Mouse (Mus musculus) limb, embryonic 15.5 days (tissue): ENCODE data around the gene Thap3. TPM values are rescaled to one million over a fixed set of nuclear protein-coding genes. Genes with fewer than 3 reads are reported as not detected.
"Not testable (repeated sequence)": the region's sequence is repeated elsewhere in the genome, so short reads cannot be mapped to it uniquely, and the experiment has no call there.

Experiments
- ATAC-seq: fragments of 200-750 bp; cut with Nextera tagmentation; 2 replicates; pipeline ENCODE4 v1.8.0; 2017; ENCODE audit warnings: low read depth, moderate TSS enrichment; ENCODE audit not compliant: insufficient number of reproducible peaks, low FRiP score, low TSS enrichment
- H3K27ac ChIP-seq: fragments of 300-500 bp; sonication (generic); 2 replicates; pipeline ENCODE4 v1.5.1; 2015; ENCODE audit warnings: moderate library complexity, mild to moderate bottlenecking, inconsistent platforms
- H3K27me3 ChIP-seq: fragments of 300-500 bp; sonication (generic); 2 replicates; pipeline ENCODE4 v1.6.1; 2015; ENCODE audit warnings: inconsistent platforms
- H3K36me3 ChIP-seq: fragments of 300-500 bp; sonication (generic); 2 replicates; pipeline ENCODE4 v1.6.1; 2015; ENCODE audit warnings: inconsistent platforms
- H3K4me1 ChIP-seq: fragments of 300-500 bp; sonication (generic); 2 replicates; pipeline ENCODE4 v1.6.1; 2015; ENCODE audit warnings: inconsistent platforms
- H3K4me2 ChIP-seq: fragments of 300-500 bp; sonication (generic); 2 replicates; pipeline ENCODE4 v1.6.1; 2015; ENCODE audit warnings: mild to moderate bottlenecking, inconsistent platforms
- H3K4me3 ChIP-seq: fragments of 300-500 bp; sonication (generic); 2 replicates; pipeline ENCODE4 v1.5.1; 2015; ENCODE audit warnings: mild to moderate bottlenecking, inconsistent platforms
- H3K9ac ChIP-seq: fragments of 300-500 bp; sonication (generic); 2 replicates; pipeline ENCODE4 v1.6.1; 2015; ENCODE audit warnings: inconsistent platforms
- H3K9me3 ChIP-seq: fragments of 300-500 bp; sonication (generic); 2 replicates; pipeline ENCODE4 v1.6.1; 2016; ENCODE audit warnings: inconsistent platforms
- WGBS: fragments of 180-500 bp; shearing (Covaris S2); methylation state at CpG from one replicate; pipeline ENCODE4 v1.1.7; 2015; 5-methylcytosine and 5-hydroxymethylcytosine counted together
- polyA plus RNA-seq: library from polyadenylated mRNA; unstranded; fragments of >200 nt; fragmentation: Nextera tagmentation; extraction: Ambion mirVana; gene quantifications from 2 replicates; pipeline ENCODE4 v1.2.1, GENCODE M21; 2015

Gene Thap3
- polyA plus RNA-seq = 45.6 and 50.9 TPM in 2 replicates

- Histone ChIP-seq H3K4me1 (peaks cover 47% of the 10 kb centered on the region), H3K27ac (peak within 1 kb of the TSS; percentile 90)
Measured at GRCm38 (mm10) chr4:151988342-151989109, at the start of gene Thap3. Thap3 (minus strand) TSS chr4:151988997.

GRCm38 (mm10) chr4:152038225-152038984 is 49.6 kb upstream of the Thap3 start, which contains the start of gene Tas1r1:
Tas1r1 (minus strand) TSS chr4:152038568.
- Histone ChIP-seq H3K4me2 (peak within 1 kb of the TSS; percentile 88), H3K27me3 (no peaks in the 10 kb centered on the region), H3K4me1 (peaks cover 21% of the 10 kb centered on the region), H3K4me3 (peak within 1 kb of the TSS; percentile 100), H3K36me3 (peaks cover 25% of the 10 kb centered on the region), H3K27ac (peak within 1 kb of the TSS; percentile 43), H3K9ac (peak within 1 kb of the TSS; percentile 96), H3K9me3 (no peaks in the 10 kb centered on the region)
- ATAC-seq = peak; percentile 25; the same call in 1 of the 2 replicates
- WGBS = 36% methylated on average over 10 of the region's 10 CpGs

More at GRCm38 (mm10) chr4:151988342-151989109, at the start of gene Thap3:
- Histone ChIP-seq H3K27me3 (no peaks in the 10 kb centered on the region), H3K9me3 (no peaks in the 10 kb centered on the region), H3K36me3 (peaks cover 47% of the 10 kb centered on the region), H3K4me3 (peak within 1 kb of the TSS; percentile 86), H3K4me2 (peak within 1 kb of the TSS; percentile 70), H3K9ac (peak within 1 kb of the TSS; percentile 91)
- WGBS = under 1% methylated on average over 54 of the region's 54 CpGs
- peak; percentile 65 for ATAC-seq

- H3K9ac ChIP-seq, H3K9me3 ChIP-seq, H3K27me3 ChIP-seq, H3K4me3 ChIP-seq, H3K27ac ChIP-seq, H3K36me3 ChIP-seq, ATAC-seq, H3K4me2 ChIP-seq: not testable (repeated sequence)
- H3K4me1 ChIP-seq = peaks cover 21% of the 10 kb centered on the region
- WGBS = 91% methylated on average over 6 of the region's 6 CpGs
Measured at GRCm38 (mm10) chr4:152036464-152036863, 47.7 kb upstream of the Thap3 start.

- 87% methylated on average over 13 of the region's 13 CpGs for WGBS
- Histone ChIP-seq H3K4me1 (peaks cover 19% of the 10 kb centered on the region), H3K4me3 (no peak overlapping the region), H3K27me3 (no peaks in the 10 kb centered on the region), H3K36me3 (no peaks in the 10 kb centered on the region), H3K9ac (no peak overlapping the region), H3K4me2 (no peak overlapping the region), H3K27ac (no peak overlapping the region), H3K9me3 (no peaks in the 10 kb centered on the region)
- ATAC-seq = no peak
Measured at GRCm38 (mm10) chr4:152032922-152033321, 44.1 kb upstream of the Thap3 start.

- Histone ChIP-seq H3K27ac (peak overlapping the region; percentile 50; the same call in 1 of the 2 replicates), H3K4me2 (peak overlapping the region; percentile 10; the same call in 1 of the 2 replicates), H3K27me3 (no peaks in the 10 kb centered on the region), H3K9ac (no peak overlapping the region), H3K4me1 (peaks cover 40% of the 10 kb centered on the region), H3K9me3 (no peaks in the 10 kb centered on the region), H3K4me3 (no peak overlapping the region), H3K36me3 (peaks cover 3% of the 10 kb centered on the region; the same call in 1 of the 2 replicates)
- ATAC-seq = no peak
- WGBS = 65% methylated on average over 4 of the region's 4 CpGs
Measured at GRCm38 (mm10) chr4:152029997-152030396, 41.2 kb upstream of the Thap3 start.

GRCm38 (mm10) chr4:152029087-152029486 is 40.3 kb upstream of the Thap3 start:
- H3K4me2 ChIP-seq = peak overlapping the region; percentile 92; the same call in 1 of the 2 replicates
- H3K27ac ChIP-seq = no peak overlapping the region
- H3K4me1 ChIP-seq = peaks cover 46% of the 10 kb centered on the region
- ATAC-seq = no peak
- H3K4me3 ChIP-seq = no peak overlapping the region
- WGBS = 40% methylated on average over 5 of the region's 5 CpGs
- H3K36me3 ChIP-seq = peaks cover 12% of the 10 kb centered on the region
- no peaks in the 10 kb centered on the region for H3K9me3 ChIP-seq
- no peak overlapping the region for H3K9ac ChIP-seq
- H3K27me3 ChIP-seq = no peaks in the 10 kb centered on the region

GRCm38 (mm10) chr4:152028456-152028855 is 39.7 kb upstream of the Thap3 start:
- peaks cover 48% of the 10 kb centered on the region for H3K4me1 ChIP-seq
- H3K4me2 ChIP-seq = peak overlapping the region; percentile 92
- H3K9ac ChIP-seq = peak overlapping the region; percentile 41
- peak overlapping the region; percentile 87; the same call in 1 of the 2 replicates for H3K4me3 ChIP-seq
- ATAC-seq = no peak
- H3K27ac ChIP-seq = no peak overlapping the region
- H3K36me3 ChIP-seq = peaks cover 18% of the 10 kb centered on the region
- 66% methylated on average over 15 of the region's 15 CpGs for WGBS
- H3K27me3 ChIP-seq = no peaks in the 10 kb centered on the region
- no peaks in the 10 kb centered on the region for H3K9me3 ChIP-seq

- H3K4me3 ChIP-seq = peak within 1 kb of the TSS; percentile 87
- H3K9me3 ChIP-seq = no peaks in the 10 kb centered on the region
- peak; percentile 94 for ATAC-seq
- under 1% methylated on average over 35 of the region's 35 CpGs for WGBS
- peak within 1 kb of the TSS; percentile 80 for H3K27ac ChIP-seq
- H3K4me2 ChIP-seq = peak within 1 kb of the TSS; percentile 92
- peak within 1 kb of the TSS; percentile 82 for H3K9ac ChIP-seq
- H3K36me3 ChIP-seq = peaks cover 28% of the 10 kb centered on the region
- H3K27me3 ChIP-seq = no peaks in the 10 kb centered on the region
- peaks cover 49% of the 10 kb centered on the region for H3K4me1 ChIP-seq
Measured at GRCm38 (mm10) chr4:152027524-152027923, 38.7 kb upstream of the Thap3 start, which contains the start of gene Zbtb48. Zbtb48 (minus strand) TSS chr4:152027671.

- Histone ChIP-seq H3K9ac (peak overlapping the region; percentile 82), H3K4me1 (peaks cover 49% of the 10 kb centered on the region)
Measured at GRCm38 (mm10) chr4:152026751-152027508, 38.1 kb upstream of the Thap3 start.

GRCm38 (mm10) chr4:152024525-152024924 is 35.7 kb upstream of the Thap3 start:
- Histone ChIP-seq H3K27ac (no peak overlapping the region), H3K4me2 (no peak overlapping the region), H3K9ac (no peak overlapping the region), H3K4me1 (peaks cover 40% of the 10 kb centered on the region), H3K4me3 (no peak overlapping the region), H3K36me3 (peaks cover 57% of the 10 kb centered on the region), H3K9me3 (no peaks in the 10 kb centered on the region), H3K27me3 (no peaks in the 10 kb centered on the region)
- WGBS = 92% methylated on average over 11 of the region's 11 CpGs
- no peak for ATAC-seq

More at GRCm38 (mm10) chr4:152026751-152027508, 38.1 kb upstream of the Thap3 start:
- 2% methylated on average over 38 of the region's 41 CpGs for WGBS
- Histone ChIP-seq H3K4me3 (peak overlapping the region; percentile 87), H3K27me3 (no peaks in the 10 kb centered on the region), H3K27ac (peak overlapping the region; percentile 80), H3K4me2 (peak overlapping the region; percentile 92), H3K9me3 (no peaks in the 10 kb centered on the region), H3K36me3 (peaks cover 33% of the 10 kb centered on the region)
- ATAC-seq = peak; percentile 42

GRCm38 (mm10) chr4:152022506-152022905 is 33.7 kb upstream of the Thap3 start:
- 84% methylated on average over 8 of the region's 8 CpGs for WGBS
- H3K27ac ChIP-seq = no peak overlapping the region
- H3K4me2 ChIP-seq = no peak overlapping the region
- H3K9me3 ChIP-seq = no peaks in the 10 kb centered on the region
- no peak overlapping the region for H3K9ac ChIP-seq
- H3K27me3 ChIP-seq = no peaks in the 10 kb centered on the region
- no peak overlapping the region for H3K4me3 ChIP-seq
- no peak for ATAC-seq
- peaks cover 28% of the 10 kb centered on the region for H3K4me1 ChIP-seq
- H3K36me3 ChIP-seq = peaks cover 77% of the 10 kb centered on the region
